Mouse (Mus musculus): Measurements from ENCODE around the gene Idh3b. TPM values are rescaled to one million over a fixed set of nuclear protein-coding genes. Genes with fewer than 3 reads are reported as not detected.

Gene Idh3b
- total and polyA plus RNA-seq, 3 experiments, result 134 to 315 (median 160) TPM

GRCm38 (mm10) chr2:130262398-130262797, 21.9 kb downstream of the Idh3b start:
- no peak overlapping the region for H3K4me3 ChIP-seq (replicated peaks in 1 of 3; ENCODE audit: low read depth in 2 of 3, low read length in 2 of 3, poor library complexity in 1 of 3)
- no peak overlapping the region for H3K9ac ChIP-seq (ENCODE audit: insufficient read depth, low read depth)
- dilution Hi-C loops (cut with MboI; ENCODE audit: extremely low pct_ligation_motif_present, extremely low pct_unique_long_range_greater_than_20kb, low sequenced_read_pairs), result no loop called here

DNA sequence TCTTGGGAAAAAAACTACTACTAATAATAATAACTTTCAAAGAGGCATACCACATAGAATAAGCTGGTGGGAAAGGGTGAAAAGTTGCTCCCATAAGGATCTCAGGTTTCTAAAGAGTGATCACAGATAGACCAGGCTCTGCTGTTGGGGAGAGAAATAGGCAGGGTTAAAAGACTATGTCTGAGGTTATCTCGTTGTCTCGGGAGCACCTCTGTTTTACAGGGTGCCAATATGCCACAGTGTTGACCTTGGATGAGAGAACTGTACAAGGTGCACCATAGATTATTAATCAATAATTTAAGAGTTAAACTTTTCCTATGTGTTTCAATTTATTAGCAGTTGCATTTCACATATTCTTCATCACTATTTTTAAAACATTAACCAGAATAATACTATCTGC, 22.4 kb downstream of the Idh3b start:
- Histone ChIP-seq H3K9ac (ENCODE audit: insufficient read depth, low read depth) (no peak overlapping the region), H3K4me1 (ENCODE audit: control insufficient read depth in 1 of 2, insufficient read depth in 2 of 2) (peaks cover 0 to 6% of the 10 kb centered on the region in 2 experiments; a peak in 1 of 4 replicates), H3K27ac (ENCODE audit: insufficient read depth, low read depth) (no peak overlapping the region), H3K27me3 (replicated peaks) (no peaks in the 10 kb centered on the region), H3K4me2 (ENCODE audit: insufficient read depth, low read depth, poor library complexity, severe bottlenecking) (no peak overlapping the region), H3K36me3 (replicated peaks in 1 of 2; ENCODE audit: control insufficient read depth in 1 of 2, insufficient read depth in 1 of 2, low read length in 1 of 2) (no peaks in the 10 kb centered on the region), H3K4me3 (replicated peaks in 1 of 3; ENCODE audit: low read depth in 2 of 3, low read length in 2 of 3, poor library complexity in 1 of 3) (no peak overlapping the region), H3K9me3 (replicated peaks; ENCODE audit: low read length) (no peaks in the 10 kb centered on the region), H3K79me2 (replicated peaks; ENCODE audit: control insufficient read depth, extremely low read depth, insufficient read depth, poor library complexity, severe bottlenecking) (no peaks in the 10 kb centered on the region)
- TF ChIP-seq MAX (IDR thresholded peaks at IDR 0.05; ENCODE audit: low read length) (no peak), POLR2A (IDR thresholded peaks at IDR 0.05; ENCODE audit: low read depth, low read length) (no peak), USF2 (conservative IDR thresholded peaks at IDR 0.05; ENCODE audit: low read depth, low read length) (no peak), ZC3H11A (IDR thresholded peaks at IDR 0.05; ENCODE audit: low read depth, low read length) (no peak), TBP (conservative IDR thresholded peaks at IDR 0.05; ENCODE audit: low read depth, low read length) (no peak), POLR2AphosphoS2 (IDR thresholded peaks at IDR 0.05; ENCODE audit: low read depth, low read length) (no peak), ZMIZ1 (IDR thresholded peaks at IDR 0.05; ENCODE audit: low read depth, low read length) (no peak), BHLHE40 (IDR thresholded peaks at IDR 0.05; ENCODE audit: low read depth, low read length) (no peak), GABPA (IDR thresholded peaks at IDR 0.05; ENCODE audit: insufficient replicate concordance, low read depth, low read length) (no peak), UBTF (IDR thresholded peaks at IDR 0.05; ENCODE audit: low read depth, low read length) (no peak), JUND (conservative IDR thresholded peaks at IDR 0.05; ENCODE audit: low read depth, low read length) (no peak), CHD1 (IDR thresholded peaks at IDR 0.05; ENCODE audit: low read depth, low read length) (no peak), SMC3 (IDR thresholded peaks at IDR 0.05; ENCODE audit: low read depth, low read length) (no peak), MAFK (IDR thresholded peaks at IDR 0.05; ENCODE audit: insufficient replicate concordance, low read length) (no peak)
- in situ Hi-C loops (cut with MboI; ENCODE audit: low pct_ligation_motif_present, low pct_unique_long_range_greater_than_20kb, low sequenced_read_pairs) (no loop called here), dilution Hi-C loops (cut with MboI; ENCODE audit: extremely low pct_ligation_motif_present, extremely low pct_unique_long_range_greater_than_20kb, low sequenced_read_pairs) (no loop called here)
- DNase-seq (ENCODE audit: extremely low read depth), result no peak

More at GRCm38 (mm10) chr2:130262398-130262797, 21.9 kb downstream of the Idh3b start:
- Histone ChIP-seq H3K9me3 (replicated peaks; ENCODE audit: low read length) (no peaks in the 10 kb centered on the region), H3K27me3 (replicated peaks) (no peaks in the 10 kb centered on the region), H3K27ac (ENCODE audit: insufficient read depth, low read depth) (no peak overlapping the region), H3K36me3 (replicated peaks in 1 of 2; ENCODE audit: control insufficient read depth in 1 of 2, insufficient read depth in 1 of 2, low read length in 1 of 2) (no peaks in the 10 kb centered on the region), H3K4me2 (ENCODE audit: insufficient read depth, low read depth, poor library complexity, severe bottlenecking) (no peak overlapping the region), H3K4me1 (ENCODE audit: control insufficient read depth in 1 of 2, insufficient read depth in 2 of 2) (peaks cover 0 to 6% of the 10 kb centered on the region in 2 experiments; a peak in 1 of 4 replicates), H3K79me2 (replicated peaks; ENCODE audit: control insufficient read depth, extremely low read depth, insufficient read depth, poor library complexity, severe bottlenecking) (no peaks in the 10 kb centered on the region)
- in situ Hi-C loops (cut with MboI; ENCODE audit: low pct_ligation_motif_present, low pct_unique_long_range_greater_than_20kb, low sequenced_read_pairs), result no loop called here
- DNase-seq (ENCODE audit: extremely low read depth), result no peak
- TF ChIP-seq MAX (IDR thresholded peaks at IDR 0.05; ENCODE audit: low read length) (no peak), TCF12 (IDR thresholded peaks at IDR 0.05; ENCODE audit: low read depth, low read length) (no peak), MEF2A (IDR thresholded peaks at IDR 0.05; ENCODE audit: borderline replicate concordance, low read depth, low read length) (no peak), SMC3 (IDR thresholded peaks at IDR 0.05; ENCODE audit: low read depth, low read length) (no peak), JUN (IDR thresholded peaks at IDR 0.05; ENCODE audit: insufficient read depth, low read depth, low read length) (no peak), ZC3H11A (IDR thresholded peaks at IDR 0.05; ENCODE audit: low read depth, low read length) (no peak), CHD2 (IDR thresholded peaks at IDR 0.05; ENCODE audit: low read length) (no peak), NRF1 (IDR thresholded peaks at IDR 0.05; ENCODE audit: low read depth, low read length) (no peak)
